ENCODE assay signal across 25 mouse cellular contexts in genomic region chr3:77151636-77152035, GRCm38 (mm10).
"Had no signal": no experiment of that assay in that cellular context is flagged by ENCODE, and none has a peak within 500 bp of the region (broad histone marks: within the 10 kb centered on the region; RNA-seq: fewer than 3 reads in every experiment).

No protein-coding gene starts in this region.

- H3K9me3 ChIP-seq: heart, embryonic 13.5 days; heart, embryonic 15.5 days; hindbrain, embryonic 13.5 days; hindbrain, embryonic 15.5 days; kidney, embryonic 15.5 days; limb, embryonic 13.5 days; limb, embryonic 15.5 days had no signal

- H3K4me3 ChIP-seq: heart, adult 2 months; heart, embryonic 13.5 days; heart, embryonic 15.5 days; hindbrain, embryonic 13.5 days; hindbrain, embryonic 15.5 days; kidney, embryonic 15.5 days; limb, embryonic 13.5 days; limb, embryonic 15.5 days had no signal

- H3K4me2 ChIP-seq: heart, embryonic 11.5 days; heart, embryonic 13.5 days; heart, embryonic 15.5 days; hindbrain, embryonic 13.5 days; hindbrain, embryonic 15.5 days; kidney, embryonic 15.5 days; limb, embryonic 13.5 days; limb, embryonic 15.5 days had no signal

- H3K36me3 ChIP-seq: heart, embryonic 13.5 days; heart, embryonic 15.5 days; hindbrain, embryonic 13.5 days; hindbrain, embryonic 15.5 days; kidney, embryonic 15.5 days; limb, embryonic 13.5 days; limb, embryonic 15.5 days had no signal

- ATAC-seq: hindbrain, postnatal 0 days; intestine, embryonic 16.5 days had no signal

- H3K27ac ChIP-seq: heart, adult 2 months; heart, embryonic 13.5 days; heart, embryonic 15.5 days; hindbrain, embryonic 13.5 days; hindbrain, embryonic 15.5 days; hindbrain, postnatal 0 days; kidney, embryonic 15.5 days; kidney, postnatal 0 days; limb, embryonic 13.5 days; limb, embryonic 15.5 days had no signal

- H3K27me3 ChIP-seq: heart, embryonic 13.5 days; heart, embryonic 15.5 days; hindbrain, embryonic 13.5 days; hindbrain, embryonic 15.5 days; kidney, embryonic 15.5 days; limb, embryonic 13.5 days; limb, embryonic 15.5 days had no signal

- DNase-seq: gastrocnemius, postnatal 14 days; gastrocnemius, postnatal 36 days; heart, adult 11 months; heart, adult 2 months; heart, postnatal 14 days; heart, postnatal 36 days; kidney, adult 11 months; kidney, adult 2 months; kidney, adult 9 months; kidney, postnatal 14 days; kidney, postnatal 36 days; layer of hippocampus, adult 9-11 months; layer of hippocampus, postnatal 36 days; left cerebral cortex, postnatal 4 days had no signal

- H3K4me1 ChIP-seq: heart, embryonic 13.5 days; heart, embryonic 15.5 days; hindbrain, embryonic 13.5 days; hindbrain, embryonic 15.5 days; kidney, embryonic 15.5 days; limb, embryonic 13.5 days; limb, embryonic 15.5 days had no signal

- H3K9ac ChIP-seq: heart, embryonic 13.5 days; heart, embryonic 15.5 days; hindbrain, embryonic 13.5 days; hindbrain, embryonic 15.5 days; kidney, embryonic 15.5 days; limb, embryonic 13.5 days; limb, embryonic 15.5 days had no signal
